22 mouse cellular contexts compared by ENCODE assay signal in the genomic region with DNA sequence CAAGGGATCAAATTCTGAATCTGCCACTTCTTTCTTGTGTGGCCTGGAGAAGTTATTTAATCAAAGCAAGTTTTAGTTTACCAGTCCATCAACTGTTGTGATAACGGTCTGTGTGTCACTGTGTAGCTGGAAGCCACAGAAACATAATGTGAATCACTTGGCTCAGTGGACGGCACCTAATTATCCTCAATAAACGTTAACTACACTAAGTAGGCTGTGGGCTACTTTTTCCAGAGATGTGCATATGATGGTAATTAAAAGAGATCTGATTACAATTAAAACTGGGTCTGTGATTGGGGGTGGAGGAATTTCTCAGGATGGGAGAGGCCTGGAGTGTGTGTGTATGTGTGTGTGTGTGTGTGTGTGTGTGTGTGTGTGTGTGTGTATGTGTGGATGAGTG.
A peak's percentile ranks its signal among the peaks of the same experiment; 100 is the strongest.
DNase-seq lines count a peak whose midpoint lies in the region; ATAC-seq lines count a peak whose summit lies in the region.
"Had no signal": no experiment of that assay in that cellular context is flagged by ENCODE, and none has a peak within 500 bp of the region (broad histone marks: within the 10 kb centered on the region; RNA-seq: fewer than 3 reads in every experiment).

No protein-coding gene starts in this region.

- H3K4me1 ChIP-seq in hindbrain, embryonic 13.5 days (replicated peaks): peaks cover 5% of the 10 kb centered on the region; the same call in 1 of the 2 replicates
- H3K4me1 ChIP-seq in hindbrain, embryonic 11.5 days (replicated peaks; ENCODE audit: control insufficient read depth, insufficient read depth, low read length): no peaks in the 10 kb centered on the region
- no peaks in the 10 kb centered on the region for H3K4me1 ChIP-seq in midbrain, embryonic 11.5 days (ENCODE audit: control insufficient read depth, insufficient read depth, low read length)
- H3K4me1 ChIP-seq: embryonic facial prominence, embryonic 10.5 days; forebrain, embryonic 13.5 days; forebrain, embryonic 15.5 days had no signal

- H3K4me2 ChIP-seq in hindbrain, embryonic 13.5 days: no peak overlapping the region
- H3K4me2 ChIP-seq in hindbrain, embryonic 11.5 days (replicated peaks; ENCODE audit: low read depth, low read length): no peak overlapping the region
- H3K4me2 ChIP-seq in midbrain, embryonic 11.5 days: no peak overlapping the region
- H3K4me2 ChIP-seq: embryonic facial prominence, embryonic 12.5 days; forebrain, embryonic 13.5 days; forebrain, embryonic 15.5 days had no signal

- H3K27ac ChIP-seq in hindbrain, embryonic 13.5 days: no peak overlapping the region
- H3K27ac ChIP-seq in hindbrain, embryonic 11.5 days (ENCODE audit: low read depth, low read length): no peak overlapping the region
- H3K27ac ChIP-seq in midbrain, embryonic 11.5 days (ENCODE audit: low read depth, low read length): no peak overlapping the region
- H3K27ac ChIP-seq: embryonic facial prominence, embryonic 10.5 days; embryonic facial prominence, embryonic 12.5 days; forebrain, embryonic 13.5 days; forebrain, embryonic 15.5 days had no signal

- no peak overlapping the region for H3K9ac ChIP-seq in hindbrain, embryonic 13.5 days
- H3K9ac ChIP-seq in hindbrain, embryonic 11.5 days (ENCODE audit: low read depth, low read length): no peak overlapping the region
- no peak overlapping the region for H3K9ac ChIP-seq in midbrain, embryonic 11.5 days (ENCODE audit: low read length)
- H3K9ac ChIP-seq: embryonic facial prominence, embryonic 12.5 days; forebrain, embryonic 13.5 days; forebrain, embryonic 15.5 days; forebrain, postnatal 0 days had no signal

- no peaks in the 10 kb centered on the region for H3K9me3 ChIP-seq in hindbrain, embryonic 13.5 days
- H3K9me3 ChIP-seq in hindbrain, embryonic 11.5 days (ENCODE audit: control insufficient read depth, low read length): no peaks in the 10 kb centered on the region
- H3K9me3 ChIP-seq in midbrain, embryonic 11.5 days (ENCODE audit: control insufficient read depth, low read length): no peaks in the 10 kb centered on the region
- H3K9me3 ChIP-seq: embryonic facial prominence, embryonic 10.5 days; embryonic facial prominence, embryonic 12.5 days; forebrain, embryonic 13.5 days; forebrain, embryonic 15.5 days had no signal

- no peaks in the 10 kb centered on the region for H3K36me3 ChIP-seq in hindbrain, embryonic 13.5 days
- H3K36me3 ChIP-seq in hindbrain, embryonic 11.5 days (ENCODE audit: control insufficient read depth, insufficient read depth, low read length): no peaks in the 10 kb centered on the region
- H3K36me3 ChIP-seq in midbrain, embryonic 11.5 days (ENCODE audit: control insufficient read depth, insufficient read depth, low read length): no peaks in the 10 kb centered on the region
- H3K36me3 ChIP-seq: embryonic facial prominence, embryonic 10.5 days; embryonic facial prominence, embryonic 12.5 days; forebrain, embryonic 15.5 days; G1E had no signal

- 0 out of 2 replicates have a peak, but pooled peaks have one; percentile 10 for ATAC-seq in hindbrain, embryonic 13.5 days (ENCODE audit: low FRiP score)
- ATAC-seq in hindbrain, embryonic 11.5 days (ENCODE audit: low FRiP score): no peak
- no peak for ATAC-seq in midbrain, embryonic 11.5 days (ENCODE audit: low FRiP score)
- ATAC-seq: CD4-positive, CD25-positive, alpha-beta regulatory T cell, adult 4 months; forebrain, embryonic 13.5 days; forebrain, embryonic 15.5 days; forebrain, postnatal 0 days had no signal

- 72% methylated on average over 3 of the region's 3 CpGs for WGBS in hindbrain, embryonic 13.5 days
- 85% methylated on average over 3 of the region's 3 CpGs for WGBS in hindbrain, embryonic 11.5 days
- 89% methylated on average over 3 of the region's 3 CpGs for WGBS in midbrain, embryonic 11.5 days

- H3K4me3 ChIP-seq in hindbrain, embryonic 13.5 days: no peak overlapping the region
- no peak overlapping the region for H3K4me3 ChIP-seq in hindbrain, embryonic 11.5 days (ENCODE audit: low read depth, low read length)
- H3K4me3 ChIP-seq in midbrain, embryonic 11.5 days (ENCODE audit: low read depth, low read length): no peak overlapping the region
- H3K4me3 ChIP-seq: embryonic facial prominence, embryonic 10.5 days; embryonic facial prominence, embryonic 12.5 days; forebrain, embryonic 13.5 days; forebrain, embryonic 15.5 days had no signal

- no peak for DNase-seq in hindbrain, embryonic 11.5 days (ENCODE audit: low spot score)
- DNase-seq in retina, embryonic 14.5 days (ENCODE audit: low spot score): peak; percentile 66
- DNase-seq in layer of hippocampus, adult 8-10 months (ENCODE audit: low spot score in 2 of 2): no peak
- no peak for DNase-seq in midbrain, embryonic 11.5 days (ENCODE audit: low spot score, missing footprints)
- DNase-seq: adrenal gland, adult 2 months; adrenal gland, postnatal 10 days; adrenal gland, postnatal 25 days; B cell, adult 2 months; cerebellum, adult 11-12 months; cerebellum, adult 2 months; cerebellum, adult 9-10 months; cerebellum, postnatal 10 days; cerebellum, postnatal 25 days; forebrain, postnatal 0 days had no signal

- H3K27me3 ChIP-seq in hindbrain, embryonic 13.5 days: no peaks in the 10 kb centered on the region
- H3K27me3 ChIP-seq in hindbrain, embryonic 11.5 days (ENCODE audit: control insufficient read depth, insufficient read depth, low read length): no peaks in the 10 kb centered on the region
- no peaks in the 10 kb centered on the region for H3K27me3 ChIP-seq in midbrain, embryonic 11.5 days (ENCODE audit: control insufficient read depth, insufficient read depth, low read length)
- H3K27me3 ChIP-seq: CH12.LX; embryonic facial prominence, embryonic 12.5 days; forebrain, embryonic 13.5 days; forebrain, embryonic 15.5 days had no signal
